Mouse (Mus musculus): ENCODE data around the gene Taok3.

Taok3 gene

GRCm38 (mm10) chr5:117115836-117116366 lies 4.0 kb upstream of the Taok3 start, which contains the start of gene Suds3:
Suds3 (minus strand) TSS chr5:117116113.
- in situ Hi-C loops (cut with MboI; ENCODE audit: low pct_unique_long_range_greater_than_20kb in 1 of 2, low sequenced_read_pairs in 2 of 2, unreplicated experiment in 1 of 2): no loop called here

- in situ Hi-C loops (cut with MboI; ENCODE audit: low pct_unique_long_range_greater_than_20kb in 1 of 2, low sequenced_read_pairs in 2 of 2, unreplicated experiment in 1 of 2): no loop called here
These were observed 3.3 kb upstream of the Taok3 start for GRCm38 (mm10) chr5:117116660-117117059.

GRCm38 (mm10) chr5:117117241-117117640 lies 2.7 kb upstream of the Taok3 start:
- in situ Hi-C loops (cut with MboI; ENCODE audit: low pct_unique_long_range_greater_than_20kb in 1 of 2, low sequenced_read_pairs in 2 of 2, unreplicated experiment in 1 of 2): no loop called here

GRCm38 (mm10) chr5:117117716-117118115 lies 2.2 kb upstream of the Taok3 start:
- in situ Hi-C loops (cut with MboI; ENCODE audit: low pct_unique_long_range_greater_than_20kb in 1 of 2, low sequenced_read_pairs in 2 of 2, unreplicated experiment in 1 of 2): no loop called here

- in situ Hi-C loops (cut with MboI; ENCODE audit: low pct_unique_long_range_greater_than_20kb in 1 of 2, low sequenced_read_pairs in 2 of 2, unreplicated experiment in 1 of 2): no loop called here
These were observed 1.7 kb upstream of the Taok3 start for GRCm38 (mm10) chr5:117118220-117118619.

- in situ Hi-C loops (cut with MboI; ENCODE audit: low pct_unique_long_range_greater_than_20kb in 1 of 2, low sequenced_read_pairs in 2 of 2, unreplicated experiment in 1 of 2): no loop called here
These were observed 1.1 kb upstream of the Taok3 start for GRCm38 (mm10) chr5:117118850-117119249.

- in situ Hi-C loops (cut with MboI; ENCODE audit: low pct_unique_long_range_greater_than_20kb in 1 of 2, low sequenced_read_pairs in 2 of 2, unreplicated experiment in 1 of 2): no loop called here
These were observed 849 bp downstream of the Taok3 start for GRCm38 (mm10) chr5:117120489-117121466.

- in situ Hi-C loops (cut with MboI; ENCODE audit: low pct_unique_long_range_greater_than_20kb in 1 of 2, low sequenced_read_pairs in 2 of 2, unreplicated experiment in 1 of 2): no loop called here
These were observed 1.7 kb downstream of the Taok3 start for GRCm38 (mm10) chr5:117121657-117122056.

GRCm38 (mm10) chr5:117123102-117123501 lies 3.2 kb downstream of the Taok3 start:
- in situ Hi-C loops (cut with MboI; ENCODE audit: low pct_unique_long_range_greater_than_20kb in 1 of 2, low sequenced_read_pairs in 2 of 2, unreplicated experiment in 1 of 2): no loop called here

- in situ Hi-C loops (cut with MboI; ENCODE audit: low pct_unique_long_range_greater_than_20kb in 1 of 2, low sequenced_read_pairs in 2 of 2, unreplicated experiment in 1 of 2): no loop called here
These were observed 3.9 kb downstream of the Taok3 start for GRCm38 (mm10) chr5:117123840-117124239.

GRCm38 (mm10) chr5:117125482-117126346 lies 5.8 kb downstream of the Taok3 start:
- in situ Hi-C loops (cut with MboI; ENCODE audit: low pct_unique_long_range_greater_than_20kb in 1 of 2, low sequenced_read_pairs in 2 of 2, unreplicated experiment in 1 of 2): no loop called here

GRCm38 (mm10) chr5:117127051-117127450 lies 7.1 kb downstream of the Taok3 start:
- in situ Hi-C loops (cut with MboI; ENCODE audit: low pct_unique_long_range_greater_than_20kb in 1 of 2, low sequenced_read_pairs in 2 of 2, unreplicated experiment in 1 of 2): no loop called here

GRCm38 (mm10) chr5:117130726-117131125 lies 10.8 kb downstream of the Taok3 start:
- in situ Hi-C loops (cut with MboI; ENCODE audit: low pct_unique_long_range_greater_than_20kb in 1 of 2, low sequenced_read_pairs in 2 of 2, unreplicated experiment in 1 of 2): no loop called here

GRCm38 (mm10) chr5:117133446-117134065 lies 13.6 kb downstream of the Taok3 start:
- in situ Hi-C loops (cut with MboI; ENCODE audit: low pct_unique_long_range_greater_than_20kb in 1 of 2, low sequenced_read_pairs in 2 of 2, unreplicated experiment in 1 of 2): no loop called here

- in situ Hi-C loops (cut with MboI; ENCODE audit: low pct_unique_long_range_greater_than_20kb in 1 of 2, low sequenced_read_pairs in 2 of 2, unreplicated experiment in 1 of 2): no loop called here
These were observed 14.3 kb downstream of the Taok3 start for GRCm38 (mm10) chr5:117134066-117134888.

- in situ Hi-C loops (cut with MboI; ENCODE audit: low pct_unique_long_range_greater_than_20kb in 1 of 2, low sequenced_read_pairs in 2 of 2, unreplicated experiment in 1 of 2): no loop called here
These were observed 15.0 kb downstream of the Taok3 start for GRCm38 (mm10) chr5:117134889-117135456.

GRCm38 (mm10) chr5:117135869-117136268 lies 15.9 kb downstream of the Taok3 start:
- in situ Hi-C loops (cut with MboI; ENCODE audit: low pct_unique_long_range_greater_than_20kb in 1 of 2, low sequenced_read_pairs in 2 of 2, unreplicated experiment in 1 of 2): no loop called here
